Mouse (Mus musculus): ENCODE measurements around the gene Nme8. TPM values are rescaled to one million over a fixed set of nuclear protein-coding genes. Genes with fewer than 3 reads are reported as not detected.

Gene Nme8
- total RNA-seq, 1 experiment from 2014 or later, result not detected

Other genes starting within 250 kb of the Nme8 start
- 13.4 and 15.6 TPM in 2 replicates for gene Epdr1, start 77.9 kb downstream of the Nme8 start, total RNA-seq (2021)
- gene Sfrp4, start 74.7 kb downstream of the Nme8 start, total RNA-seq (2021), result 2.8 and 3.7 TPM in 2 replicates
- 0.15 and 0.60 TPM in 2 replicates for gene Gpr141, start 126.5 kb upstream of the Nme8 start, total RNA-seq (2021)

Measured in adrenal gland, postnatal 14 days (tissue).